Mouse (Mus musculus) CH12.LX (cell line): ENCODE data around the gene Gm49450. TPM values are rescaled to one million over a fixed set of nuclear protein-coding genes. Genes with fewer than 3 reads are reported as not detected.

Experiments
- DNase-seq: peaks from one replicate; pipeline ENCODE4 v3.0.0-alpha.2; 2013; ENCODE audit errors: extremely low read depth
- H3K27ac ChIP-seq: 2 replicates; pipeline ENCODE4 v1.5.1; 2012; ENCODE audit warnings: low read depth, mild to moderate bottlenecking, control low read depth, moderate library complexity; ENCODE audit not compliant: insufficient read depth
- H3K27me3 ChIP-seq: replicated peaks from 2 replicates; pipeline ENCODE3; 2012; ENCODE audit warnings: inconsistent platforms
- H3K36me3 ChIP-seq, 2 experiments: replicated peaks in 1 of 2; 2 replicates each; pipeline versions ENCODE3 to v1.6.1; 2012; ENCODE audit warnings: inconsistent platforms in 1 of 2, low read length in 1 of 2, mild to moderate bottlenecking in 1 of 2, mixed read lengths in 1 of 2, moderate library complexity in 1 of 2; ENCODE audit not compliant: control insufficient read depth in 1 of 2, insufficient read depth in 1 of 2
- H3K4me1 ChIP-seq, 2 experiments: 2 replicates each; pipeline ENCODE4 v1.6.1; 2012; ENCODE audit warnings: inconsistent platforms in 1 of 2, moderate library complexity in 1 of 2; ENCODE audit not compliant: insufficient read depth in 2 of 2, control insufficient read depth in 1 of 2
- H3K4me2 ChIP-seq: 2 replicates; pipeline ENCODE4 v1.6.1; 2012; ENCODE audit warnings: low read depth, mild to moderate bottlenecking, control low read depth; ENCODE audit not compliant: poor library complexity, insufficient read depth, severe bottlenecking
- H3K4me3 ChIP-seq, 3 experiments: fragments of 150-350 bp in 1 of 3; sonication (generic) in 1 of 3; replicated peaks in 1 of 3; 2 replicates each; pipeline versions ENCODE3 to v1.5.1; 2011 to 2012; ENCODE audit warnings: low read depth in 2 of 3, low read length in 2 of 3, mild to moderate bottlenecking in 2 of 3, moderate library complexity in 2 of 3, control low read depth in 1 of 3, improper control_type of control experiment in 1 of 3, inconsistent platforms in 1 of 3, mixed read lengths in 1 of 3; ENCODE audit not compliant: poor library complexity in 1 of 3
- H3K79me2 ChIP-seq: replicated peaks from 2 replicates; pipeline ENCODE4 v1.6.1; 2012; ENCODE audit warnings: mild to moderate bottlenecking, moderate library complexity; ENCODE audit not compliant: control insufficient read depth, poor library complexity, insufficient read depth, severe bottlenecking; ENCODE audit errors: extremely low read depth
- H3K9ac ChIP-seq: 2 replicates; pipeline ENCODE4 v1.6.1; 2012; ENCODE audit warnings: low read depth, mild to moderate bottlenecking, control low read depth, moderate library complexity; ENCODE audit not compliant: insufficient read depth
- H3K9me3 ChIP-seq: replicated peaks from 2 replicates; pipeline ENCODE3; 2012; ENCODE audit warnings: low read length, inconsistent platforms, mixed read lengths
- CHD1 ChIP-seq: IDR thresholded peaks from 2 replicates; pipeline ENCODE4 v1.6.1; 2012; ENCODE audit warnings: low read depth, low read length, improper control_type of control experiment, inconsistent platforms
- CTCF ChIP-seq, 2 experiments: IDR thresholded peaks in 1 of 2; conservative IDR thresholded peaks in 1 of 2; 2 replicates each; pipeline ENCODE4 v1.5.1; 2011 to 2012; ENCODE audit warnings: low read depth in 2 of 2, low read length in 2 of 2, improper control_type of control experiment in 1 of 2, inconsistent platforms in 1 of 2, mild to moderate bottlenecking in 1 of 2, moderate library complexity in 1 of 2
- ELF1 ChIP-seq: IDR thresholded peaks from 2 replicates; pipeline ENCODE4 v1.6.1; 2014; ENCODE audit warnings: low read depth, mild to moderate bottlenecking, inconsistent platforms, low read length, improper control_type of control experiment
- ETS1 ChIP-seq: conservative IDR thresholded peaks from 2 replicates; pipeline ENCODE4 v1.6.1; 2012; ENCODE audit warnings: low read depth, mild to moderate bottlenecking, inconsistent platforms, low read length, improper control_type of control experiment, moderate library complexity
- HCFC1 ChIP-seq: IDR thresholded peaks from 2 replicates; pipeline ENCODE4 v1.6.1; 2012; ENCODE audit warnings: low read depth, mild to moderate bottlenecking, inconsistent platforms, low read length, improper control_type of control experiment
- JUN ChIP-seq: IDR thresholded peaks from 2 replicates; pipeline ENCODE4 v1.6.1; 2011; ENCODE audit warnings: low read depth, mild to moderate bottlenecking, low read length, improper control_type of control experiment, moderate library complexity; ENCODE audit not compliant: insufficient read depth
- MAX ChIP-seq: IDR thresholded peaks from 2 replicates; pipeline ENCODE4 v1.6.1; 2011; ENCODE audit warnings: low read length, improper control_type of control experiment
- MXI1 ChIP-seq: IDR thresholded peaks from 2 replicates; pipeline ENCODE4 v1.6.1; 2011; ENCODE audit warnings: mild to moderate bottlenecking, low read depth, low read length, improper control_type of control experiment
- TBP ChIP-seq: conservative IDR thresholded peaks from 2 replicates; pipeline ENCODE4 v1.6.1; 2011; ENCODE audit warnings: low read depth, low read length, improper control_type of control experiment
- UBTF ChIP-seq: IDR thresholded peaks from 2 replicates; pipeline ENCODE4 v1.6.1; 2012; ENCODE audit warnings: low read depth, mild to moderate bottlenecking, inconsistent platforms, low read length, improper control_type of control experiment, moderate library complexity
- ZKSCAN1 ChIP-seq: IDR thresholded peaks from 2 replicates; pipeline ENCODE4 v1.6.1; 2012; ENCODE audit warnings: low read depth, inconsistent platforms, low read length, improper control_type of control experiment, borderline replicate concordance
- ZMIZ1 ChIP-seq: IDR thresholded peaks from 2 replicates; pipeline ENCODE4 v1.6.1; 2012; ENCODE audit warnings: low read depth, mild to moderate bottlenecking, inconsistent platforms, low read length, improper control_type of control experiment
- dilution Hi-C: fragments of 300-500 bp; cut with MboI; formaldehyde crosslinking; loops from 2 replicates; pipeline ENCODE4 v1.14.3; 2020; ENCODE audit warnings: low sequenced_read_pairs; ENCODE audit not compliant: extremely low pct_unique_long_range_greater_than_20kb, extremely low pct_ligation_motif_present
- in situ Hi-C: fragments of 300-500 bp; cut with MboI; formaldehyde crosslinking; loops from 3 replicates; pipeline ENCODE4 v1.14.3; 2019; ENCODE audit warnings: low sequenced_read_pairs, low pct_ligation_motif_present, low pct_unique_long_range_greater_than_20kb, mixed read lengths
- polyA plus RNA-seq: library from polyadenylated mRNA; unstranded; fragments of >175 nt; gene quantifications from 2 replicates; pipeline ENCODE4 v1.2.1, GENCODE M21; 2012; ENCODE audit warnings: low read depth; ENCODE audit not compliant: insufficient read length
- total RNA-seq, 2 experiments: library from RNA; depleted of rRNA; stranded (reverse); fragments of 300-350 nt in 1 of 2; fragments of >200 nt in 1 of 2; gene quantifications; 2 replicates each; pipeline ENCODE4 v1.2.3; 2012 to 2014

Gene Gm49450
- total and polyA plus RNA-seq, 3 experiments = 0.38 to 125 (median 4.7) TPM

GRCm38 (mm10) chr15:98891198-98891742, 62.1 kb downstream of the Gm49450 start:
- Histone ChIP-seq H3K9ac (no peak overlapping the region), H3K4me3 (no peak overlapping the region), H3K9me3 (peaks cover 6% of the 10 kb centered on the region), H3K27ac (no peak overlapping the region), H3K4me2 (no peak overlapping the region), H3K79me2 (no peaks in the 10 kb centered on the region), H3K4me1 (peaks cover 0 to 3% of the 10 kb centered on the region in 2 experiments; a peak in 2 of 4 replicates), H3K27me3 (peaks cover 1% of the 10 kb centered on the region), H3K36me3 (peaks cover 0 to 1% of the 10 kb centered on the region in 2 experiments)
- dilution Hi-C loops (no loop called here), in situ Hi-C loops (no loop called here)
- TF ChIP-seq MAX = no peak
- TF ChIP-seq CTCF (conservative IDR thresholded peaks at IDR 0.05 in 1 of 2, IDR thresholded peaks at IDR 0.05 in 1 of 2; ENCODE audit: low read depth in 2 of 2, low read length in 2 of 2) = no peak
- TF ChIP-seq UBTF = no peak
- TF ChIP-seq ZKSCAN1 = no peak
- no peak for TF ChIP-seq ETS1
- TF ChIP-seq ELF1 = no peak
- no peak for TF ChIP-seq JUN
- no peak for TF ChIP-seq ZMIZ1
- TF ChIP-seq TBP = no peak
- TF ChIP-seq MXI1 = no peak
- no peak for TF ChIP-seq CHD1
- TF ChIP-seq HCFC1 = no peak
- no peak for DNase-seq

- H3K36me3 ChIP-seq = no peaks in the 10 kb centered on the region
- no peak overlapping the region for H3K4me3 ChIP-seq
- H3K27ac ChIP-seq = no peak overlapping the region
- no peaks in the 10 kb centered on the region for H3K79me2 ChIP-seq
- DNase-seq = no peak
- H3K27me3 ChIP-seq = peaks cover 1% of the 10 kb centered on the region
- H3K4me2 ChIP-seq = no peak overlapping the region
- no peak overlapping the region for H3K9ac ChIP-seq
- dilution Hi-C loops (no loop called here), in situ Hi-C loops (loop anchor here (5.0 kb wide), 1 partner anchor 105 kb away; no protein-coding TSS in a partner anchor)
- no peaks in the 10 kb centered on the region for H3K9me3 ChIP-seq
- H3K4me1 ChIP-seq = no peaks in the 10 kb centered on the region
- no peak for TF ChIP-seq ELF1
- TF ChIP-seq, all 38 proteins: peak for 0
These were observed 65.8 kb downstream of the Gm49450 start for GRCm38 (mm10) chr15:98887526-98887925.
